Mouse (Mus musculus): ENCODE results near the gene Tiam2. TPM values are rescaled to one million over a fixed set of nuclear protein-coding genes. Genes with fewer than 3 reads are reported as not detected.

The Tiam2 gene
- 8.9 and 11.9 TPM in 2 replicates for polyA plus RNA-seq (2014; fragmentation: Nextera tagmentation; extraction: Ambion mirVana)

- Histone ChIP-seq H3K9me3 (replicated peaks; ENCODE audit: control insufficient read depth, low read length) (no peaks in the 10 kb centered on the region), H3K27ac (replicated peaks; ENCODE audit: low read depth, low read length) (no peak within 1 kb of the TSS; the same call in 1 of the 2 replicates), H3K4me1 (ENCODE audit: control insufficient read depth, insufficient read depth, low read length) (no peaks in the 10 kb centered on the region), H3K4me3 (ENCODE audit: low read depth, low read length) (peak within 1 kb of the TSS; percentile 65), H3K4me2 (ENCODE audit: low read depth, low read length) (peak within 1 kb of the TSS; percentile 92), H3K9ac (replicated peaks; ENCODE audit: low read length) (peak within 1 kb of the TSS; percentile 74), H3K27me3 (ENCODE audit: control insufficient read depth, insufficient read depth, low read length) (no peaks in the 10 kb centered on the region), H3K36me3 (replicated peaks; ENCODE audit: control insufficient read depth, insufficient read depth, low read depth, low read length) (no peaks in the 10 kb centered on the region)
- peak; percentile 79 for DNase-seq (ENCODE audit: low spot score)
- peak; percentile 88 for ATAC-seq (replicated peaks; ENCODE audit: insufficient number of reproducible peaks, low FRiP score, low TSS enrichment, low read depth)
- under 1% methylated on average over 54 of the region's 55 CpGs for WGBS
These were observed at the start of gene Tiam2 for GRCm38 (mm10) chr17:3326148-3326902. Gene Tiam2 (plus strand): TSS chr17:3326573.

GRCm38 (mm10) chr17:3280321-3280720 is 46.1 kb upstream of the Tiam2 start:
- Histone ChIP-seq H3K9ac (replicated peaks; ENCODE audit: low read length) (no peak overlapping the region), H3K27me3 (ENCODE audit: control insufficient read depth, insufficient read depth, low read length) (no peaks in the 10 kb centered on the region), H3K36me3 (replicated peaks; ENCODE audit: control insufficient read depth, insufficient read depth, low read depth, low read length) (no peaks in the 10 kb centered on the region), H3K9me3 (replicated peaks; ENCODE audit: control insufficient read depth, low read length) (no peaks in the 10 kb centered on the region), H3K27ac (replicated peaks; ENCODE audit: low read depth, low read length) (peak overlapping the region; percentile 82), H3K4me2 (ENCODE audit: low read depth, low read length) (no peak overlapping the region), H3K4me3 (ENCODE audit: low read depth, low read length) (no peak overlapping the region), H3K4me1 (ENCODE audit: control insufficient read depth, insufficient read depth, low read length) (peaks cover 10% of the 10 kb centered on the region)
- ATAC-seq (replicated peaks; ENCODE audit: insufficient number of reproducible peaks, low FRiP score, low TSS enrichment, low read depth), result no peak
- peak; percentile 70 for DNase-seq (ENCODE audit: low spot score)
- WGBS, result 30% methylated on average over 2 of the region's 2 CpGs

GRCm38 (mm10) chr17:3281939-3282338 is 44.4 kb upstream of the Tiam2 start:
- ATAC-seq (replicated peaks; ENCODE audit: insufficient number of reproducible peaks, low FRiP score, low TSS enrichment, low read depth), result peak; percentile 21; the same call in 1 of the 2 replicates
- H3K4me3 ChIP-seq (ENCODE audit: low read depth, low read length), result no peak overlapping the region
- no peaks in the 10 kb centered on the region for H3K36me3 ChIP-seq (replicated peaks; ENCODE audit: control insufficient read depth, insufficient read depth, low read depth, low read length)
- peak overlapping the region; percentile 82 for H3K27ac ChIP-seq (replicated peaks; ENCODE audit: low read depth, low read length)
- 31% methylated on average over 5 of the region's 5 CpGs for WGBS
- peaks cover 7% of the 10 kb centered on the region for H3K4me1 ChIP-seq (ENCODE audit: control insufficient read depth, insufficient read depth, low read length)
- DNase-seq (ENCODE audit: low spot score), result peak; percentile 82
- no peak overlapping the region for H3K9ac ChIP-seq (replicated peaks; ENCODE audit: low read length)
- H3K9me3 ChIP-seq (replicated peaks; ENCODE audit: control insufficient read depth, low read length), result no peaks in the 10 kb centered on the region
- H3K4me2 ChIP-seq (ENCODE audit: low read depth, low read length), result no peak overlapping the region
- H3K27me3 ChIP-seq (ENCODE audit: control insufficient read depth, insufficient read depth, low read length), result no peaks in the 10 kb centered on the region

- DNase-seq (ENCODE audit: low spot score), result peak; percentile 63
- no peaks in the 10 kb centered on the region for H3K36me3 ChIP-seq (replicated peaks; ENCODE audit: control insufficient read depth, insufficient read depth, low read depth, low read length)
- H3K27me3 ChIP-seq (ENCODE audit: control insufficient read depth, insufficient read depth, low read length), result no peaks in the 10 kb centered on the region
- H3K4me1 ChIP-seq (ENCODE audit: control insufficient read depth, insufficient read depth, low read length), result peaks cover 7% of the 10 kb centered on the region
- WGBS, result 25% methylated on average over 8 of the region's 8 CpGs
- no peak overlapping the region for H3K9ac ChIP-seq (replicated peaks; ENCODE audit: low read length)
- no peak overlapping the region for H3K4me3 ChIP-seq (ENCODE audit: low read depth, low read length)
- H3K9me3 ChIP-seq (replicated peaks; ENCODE audit: control insufficient read depth, low read length), result no peaks in the 10 kb centered on the region
- peak; percentile 44 for ATAC-seq (replicated peaks; ENCODE audit: insufficient number of reproducible peaks, low FRiP score, low TSS enrichment, low read depth)
- H3K4me2 ChIP-seq (ENCODE audit: low read depth, low read length), result no peak overlapping the region
- H3K27ac ChIP-seq (replicated peaks; ENCODE audit: low read depth, low read length), result peak overlapping the region; percentile 78
These were observed 41.2 kb upstream of the Tiam2 start for GRCm38 (mm10) chr17:3285030-3285671.

GRCm38 (mm10) chr17:3286123-3286825 is 40.1 kb upstream of the Tiam2 start:
- Histone ChIP-seq H3K9me3 (replicated peaks; ENCODE audit: control insufficient read depth, low read length) (no peaks in the 10 kb centered on the region), H3K9ac (replicated peaks; ENCODE audit: low read length) (no peak overlapping the region), H3K4me3 (ENCODE audit: low read depth, low read length) (no peak overlapping the region), H3K27ac (replicated peaks; ENCODE audit: low read depth, low read length) (no peak overlapping the region), H3K4me2 (ENCODE audit: low read depth, low read length) (no peak overlapping the region), H3K36me3 (replicated peaks; ENCODE audit: control insufficient read depth, insufficient read depth, low read depth, low read length) (no peaks in the 10 kb centered on the region), H3K27me3 (ENCODE audit: control insufficient read depth, insufficient read depth, low read length) (no peaks in the 10 kb centered on the region), H3K4me1 (ENCODE audit: control insufficient read depth, insufficient read depth, low read length) (peaks cover 3% of the 10 kb centered on the region)
- DNase-seq (ENCODE audit: low spot score) (no peak), ATAC-seq (replicated peaks; ENCODE audit: insufficient number of reproducible peaks, low FRiP score, low TSS enrichment, low read depth) (no peak)
- WGBS, result 64% methylated on average over 8 of the region's 8 CpGs

GRCm38 (mm10) chr17:3288341-3288740 is 38.0 kb upstream of the Tiam2 start:
- ATAC-seq (replicated peaks; ENCODE audit: insufficient number of reproducible peaks, low FRiP score, low TSS enrichment, low read depth) (no peak), DNase-seq (ENCODE audit: low spot score) (peak; percentile 73)
- Histone ChIP-seq H3K9me3 (replicated peaks; ENCODE audit: control insufficient read depth, low read length) (no peaks in the 10 kb centered on the region), H3K4me3 (ENCODE audit: low read depth, low read length) (no peak overlapping the region), H3K9ac (replicated peaks; ENCODE audit: low read length) (no peak overlapping the region), H3K36me3 (replicated peaks; ENCODE audit: control insufficient read depth, insufficient read depth, low read depth, low read length) (no peaks in the 10 kb centered on the region), H3K4me1 (ENCODE audit: control insufficient read depth, insufficient read depth, low read length) (no peaks in the 10 kb centered on the region), H3K4me2 (ENCODE audit: low read depth, low read length) (no peak overlapping the region), H3K27me3 (ENCODE audit: control insufficient read depth, insufficient read depth, low read length) (no peaks in the 10 kb centered on the region), H3K27ac (replicated peaks; ENCODE audit: low read depth, low read length) (no peak overlapping the region)
- 21% methylated on average over 6 of the region's 6 CpGs for WGBS

- H3K27me3 ChIP-seq (ENCODE audit: control insufficient read depth, insufficient read depth, low read length), result no peaks in the 10 kb centered on the region
- no peak for ATAC-seq (replicated peaks; ENCODE audit: insufficient number of reproducible peaks, low FRiP score, low TSS enrichment, low read depth)
- H3K27ac ChIP-seq (replicated peaks; ENCODE audit: low read depth, low read length), result no peak overlapping the region
- H3K36me3 ChIP-seq (replicated peaks; ENCODE audit: control insufficient read depth, insufficient read depth, low read depth, low read length), result no peaks in the 10 kb centered on the region
- H3K9me3 ChIP-seq (replicated peaks; ENCODE audit: control insufficient read depth, low read length), result no peaks in the 10 kb centered on the region
- no peak overlapping the region for H3K4me2 ChIP-seq (ENCODE audit: low read depth, low read length)
- DNase-seq (ENCODE audit: low spot score), result no peak
- H3K9ac ChIP-seq (replicated peaks; ENCODE audit: low read length), result no peak overlapping the region
- 60% methylated on average over 2 of the region's 2 CpGs for WGBS
- H3K4me1 ChIP-seq (ENCODE audit: control insufficient read depth, insufficient read depth, low read length), result no peaks in the 10 kb centered on the region; the same call in 1 of the 2 replicates
- H3K4me3 ChIP-seq (ENCODE audit: low read depth, low read length), result no peak overlapping the region
These were observed 31.3 kb upstream of the Tiam2 start for GRCm38 (mm10) chr17:3295097-3295496.
